Mouse (Mus musculus) urinary bladder, postnatal 14 days (tissue): ENCODE measurements at regions not wholly inside any gene's neighbourhood (a gene's known extent, or its start where the extent isn't known, plus 50 kb on each side); places are given as distances from the start of the nearest gene placed in this dataset.
"Not testable (repeated sequence)": the region's sequence is repeated elsewhere in the genome, so short reads cannot be mapped to it uniquely, and the experiment has no call there.

Experiments
- DNase-seq: peaks from one replicate; pipeline ENCODE4 v3.0.0; 2021; ENCODE audit warnings: low spot score

DNA sequence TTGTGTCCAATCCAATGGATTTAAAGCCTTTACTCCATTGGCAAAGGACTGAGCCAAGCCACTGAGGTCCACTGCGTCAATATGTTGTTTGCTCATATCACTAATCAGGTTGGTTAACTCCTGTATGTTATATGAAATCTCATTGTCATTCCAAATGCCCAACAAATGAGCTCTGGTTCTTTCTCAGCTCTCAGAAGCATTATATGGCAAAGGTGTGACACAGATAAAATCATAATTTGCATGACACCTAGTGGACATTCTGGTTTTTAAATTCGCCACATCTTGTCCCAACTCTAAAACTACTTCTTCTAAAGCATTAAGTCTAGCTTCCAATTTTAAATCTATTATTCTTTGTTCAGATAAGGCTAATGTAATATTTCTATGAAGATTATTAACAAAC, 1035.1 kb upstream of the Sel1l start:
- DNase-seq: not testable (repeated sequence)

DNA sequence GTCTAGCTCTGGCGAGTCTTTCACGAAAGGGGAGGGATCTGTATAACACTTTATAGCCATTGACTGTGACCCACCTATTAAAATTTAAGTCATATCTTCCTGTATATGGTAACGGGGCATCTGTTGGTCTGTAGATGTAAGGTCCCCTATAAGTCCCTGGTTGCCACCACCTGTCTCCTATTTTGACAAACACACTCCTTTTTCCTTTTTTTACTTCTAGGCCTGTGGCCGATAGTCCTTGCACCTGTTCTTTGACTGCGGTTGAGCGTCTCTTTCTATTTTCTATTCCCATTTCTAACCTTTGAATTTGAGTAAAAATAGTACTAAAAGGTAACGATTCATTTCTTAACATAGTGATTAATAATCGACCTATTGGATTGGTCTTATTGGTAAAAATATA, 1034.1 kb upstream of the Sel1l start:
- not testable (repeated sequence) for DNase-seq

DNA sequence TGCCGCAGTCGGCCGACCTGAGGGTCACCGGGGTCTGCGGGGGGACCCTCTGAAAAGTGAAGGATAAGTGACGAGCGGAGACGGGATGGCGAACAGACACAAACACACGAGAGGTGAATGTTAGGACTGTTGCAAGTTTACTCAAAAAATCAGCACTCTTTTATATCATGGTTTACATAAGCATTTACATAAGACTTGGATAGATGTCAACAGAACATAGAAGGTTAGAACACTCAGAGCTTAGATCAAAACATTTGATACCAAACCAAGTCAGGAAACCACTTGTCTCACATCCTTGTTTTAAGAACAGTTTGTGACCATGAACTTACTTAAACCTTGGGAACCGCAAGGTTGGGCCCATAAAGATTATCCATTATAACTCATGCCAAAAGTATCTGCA, 1033.6 kb upstream of the Sel1l start:
- DNase-seq: not testable (repeated sequence)

DNA sequence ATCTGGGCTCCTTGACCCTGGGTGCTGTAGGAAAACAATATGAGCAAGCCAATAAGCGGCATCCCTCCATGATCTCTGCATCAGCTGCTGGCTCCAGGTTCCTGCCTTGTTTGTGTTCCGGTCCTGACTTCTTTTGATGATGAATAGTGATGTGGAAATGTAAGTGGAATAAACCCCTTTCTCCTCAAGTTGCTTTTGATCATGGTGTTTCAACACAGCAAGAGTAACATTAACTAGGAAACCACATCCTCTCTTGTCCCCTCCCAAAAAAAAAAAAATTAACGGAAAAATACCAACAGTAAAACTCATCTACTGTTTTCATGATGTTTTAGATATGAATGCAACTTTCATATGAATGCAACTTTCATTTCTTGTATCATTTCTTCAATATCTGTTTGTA, 1024.6 kb upstream of the Sel1l start:
- no peak for DNase-seq

DNA sequence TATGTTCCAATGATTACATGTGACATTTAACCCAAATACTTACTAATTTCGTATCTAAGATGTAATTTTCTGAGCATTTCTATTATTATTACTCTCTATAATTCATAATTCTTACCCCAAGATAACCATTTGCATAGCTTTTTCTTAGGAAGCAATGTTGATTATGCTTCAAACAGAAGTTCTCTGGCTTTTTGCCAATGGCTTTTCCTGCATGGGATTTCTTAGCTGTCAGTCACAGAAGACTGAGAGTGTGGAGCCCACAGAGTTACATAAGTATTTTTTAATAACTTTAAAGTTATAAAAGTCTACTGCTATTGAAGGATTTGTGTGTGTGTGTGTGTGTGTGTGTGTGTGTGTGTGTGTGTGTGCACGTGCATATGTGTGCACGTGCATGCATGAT, 1020.4 kb upstream of the Sel1l start:
- no peak for DNase-seq

DNA sequence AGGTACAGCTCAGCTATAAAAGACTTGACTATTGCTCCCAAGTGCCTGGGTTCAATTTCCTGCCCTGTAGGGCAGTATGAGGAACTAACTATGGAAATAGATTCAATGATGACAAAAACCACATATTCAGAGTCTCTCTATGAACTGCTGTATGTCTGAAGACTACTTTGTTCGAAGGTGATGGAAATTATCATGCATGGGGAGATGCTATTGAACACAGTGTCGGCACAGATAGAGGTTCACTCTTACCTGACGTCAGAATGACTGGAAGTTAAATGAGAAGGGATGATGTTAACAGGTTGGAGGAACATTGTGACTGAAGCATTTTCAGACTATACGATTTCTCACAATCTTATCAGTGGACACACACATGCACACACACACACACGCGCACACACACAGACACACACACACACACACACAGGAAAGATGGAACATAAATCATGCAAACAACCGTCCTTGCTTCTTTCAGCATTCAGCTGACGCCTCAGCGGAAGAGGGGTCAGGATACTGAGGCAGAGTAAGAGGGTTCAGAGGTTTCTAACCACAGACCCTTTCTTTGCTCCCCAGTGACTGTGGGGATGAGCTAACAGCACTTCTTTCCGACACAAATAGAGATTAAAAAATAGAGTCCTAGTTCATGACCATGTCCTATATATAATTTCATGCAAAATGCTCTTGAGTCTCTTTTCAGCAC, 974.3 kb upstream of the Sel1l start:
- DNase-seq: no peak

DNA sequence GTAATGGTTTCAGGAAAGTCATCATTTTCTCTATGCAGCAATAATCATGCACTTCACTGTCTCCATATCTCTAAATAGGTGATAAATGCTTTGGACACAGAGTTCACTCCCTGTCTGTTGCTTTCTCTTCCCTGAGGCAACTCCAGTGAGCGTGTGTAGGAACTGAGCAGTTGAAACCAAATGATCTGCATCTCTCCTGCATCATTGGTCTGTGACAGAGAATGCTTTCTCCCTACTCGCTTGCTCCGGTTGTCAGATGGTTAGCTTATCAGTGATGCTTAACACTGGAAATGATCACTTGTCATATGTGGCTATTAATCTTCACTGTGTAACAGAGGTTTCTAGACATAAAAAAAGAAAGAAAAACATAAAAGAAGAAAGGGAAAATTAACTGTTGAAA, 969.7 kb upstream of the Sel1l start:
- no peak for DNase-seq

DNA sequence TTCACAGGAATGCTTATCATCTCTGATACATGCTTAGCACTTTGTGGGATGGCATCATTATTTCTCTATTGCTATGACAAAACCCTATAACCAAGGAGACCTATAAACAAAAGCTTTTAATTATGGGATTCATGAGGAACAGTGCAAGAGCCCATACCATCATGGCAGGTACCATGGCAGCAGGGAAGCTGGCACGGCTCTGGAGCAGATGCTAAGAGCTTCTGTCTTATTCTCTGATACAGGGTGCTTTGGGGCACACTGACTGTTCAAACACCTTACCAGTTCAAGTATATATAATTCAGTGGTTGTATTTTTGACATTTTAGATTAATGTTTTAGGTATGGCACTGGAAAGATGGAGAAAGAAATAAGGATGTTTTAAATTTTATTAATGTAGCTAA, 952.2 kb upstream of the Sel1l start:
- no peak for DNase-seq

DNA sequence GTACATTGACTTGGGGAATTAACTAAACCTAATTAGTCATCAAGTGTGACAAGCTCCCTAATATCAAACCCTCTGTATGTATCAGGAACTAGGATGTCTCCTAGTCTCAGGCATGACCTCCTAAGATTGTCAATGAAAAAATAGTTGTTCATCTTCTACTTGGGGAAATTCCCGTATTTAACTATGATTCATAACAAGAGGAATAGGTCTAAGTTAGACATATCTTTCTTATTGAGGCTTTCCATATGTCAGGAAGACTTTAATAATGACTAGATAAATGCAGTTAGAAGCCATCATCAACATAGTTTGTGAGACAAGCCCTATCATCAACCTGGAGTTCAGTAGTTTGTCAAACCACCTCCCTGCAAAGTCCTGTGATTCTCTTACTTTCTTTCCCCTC, 934.4 kb upstream of the Sel1l start:
- DNase-seq: no peak

DNA sequence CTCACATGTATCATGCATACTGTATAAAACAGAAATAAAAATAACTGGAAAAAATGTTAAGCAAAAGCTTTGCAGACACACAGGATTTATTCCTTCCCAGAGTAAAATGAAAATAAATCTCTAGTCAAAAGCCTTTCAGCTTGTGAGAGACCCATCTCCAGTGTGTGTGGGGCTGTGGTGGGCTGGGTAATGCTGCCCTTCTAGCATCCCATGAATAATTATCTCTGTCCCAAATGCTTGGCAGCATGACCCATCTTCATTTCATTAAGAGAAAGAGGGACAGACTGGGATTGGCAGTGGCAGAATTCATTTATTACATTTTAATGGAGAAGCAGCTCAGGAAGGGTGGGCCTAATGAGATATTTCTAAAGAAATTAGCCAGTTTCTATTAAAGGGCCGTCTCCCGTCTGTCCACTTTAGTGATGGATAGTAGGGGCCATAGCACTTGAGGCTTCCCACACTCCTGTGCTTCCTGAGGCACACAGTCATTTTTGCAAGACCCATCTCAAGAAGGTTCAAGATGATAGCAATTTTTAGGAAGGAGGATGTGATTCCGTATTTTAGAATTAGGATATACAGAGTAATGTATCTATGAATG, 930.8 kb upstream of the Sel1l start:
- no peak for DNase-seq

DNA sequence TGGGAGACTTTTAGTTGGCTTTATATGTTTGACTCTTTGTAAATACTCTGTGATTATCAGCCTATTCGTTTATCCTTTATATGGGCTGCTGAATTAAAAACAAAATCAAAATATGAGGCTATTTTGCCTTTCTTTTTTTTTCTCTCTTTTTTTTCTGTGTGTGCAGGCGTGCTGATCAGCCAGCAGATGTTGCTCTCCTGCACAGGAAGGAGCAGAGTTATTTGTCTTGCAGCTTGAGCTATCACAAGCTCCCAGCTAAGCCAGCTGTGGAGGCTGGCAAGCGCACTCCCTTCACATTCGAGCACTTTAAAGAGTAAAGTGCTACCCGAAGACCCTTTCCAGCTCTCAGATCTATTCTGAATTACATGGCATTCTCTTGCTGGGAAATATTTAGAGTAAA, 926.7 kb upstream of the Sel1l start:
- no peak for DNase-seq

DNA sequence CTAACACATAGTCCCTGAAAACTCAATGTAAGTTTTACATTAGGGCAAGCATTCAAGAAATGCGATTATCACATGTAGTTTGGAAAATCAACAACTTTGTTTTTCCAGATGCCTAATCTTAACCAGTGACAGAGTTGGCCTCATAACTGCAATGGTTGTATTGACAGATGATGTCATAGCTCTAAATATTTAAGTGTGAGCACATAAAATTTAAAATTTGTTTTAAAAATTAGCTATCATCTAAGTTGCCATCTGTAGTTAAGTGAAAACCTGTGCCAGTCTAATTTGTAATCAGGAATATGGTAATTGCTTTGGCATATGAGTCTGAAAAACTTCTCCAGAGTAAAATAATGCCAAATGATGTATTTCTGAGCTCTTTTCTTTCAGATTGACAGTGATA, 899.6 kb upstream of the Sel1l start:
- no peak for DNase-seq

DNA sequence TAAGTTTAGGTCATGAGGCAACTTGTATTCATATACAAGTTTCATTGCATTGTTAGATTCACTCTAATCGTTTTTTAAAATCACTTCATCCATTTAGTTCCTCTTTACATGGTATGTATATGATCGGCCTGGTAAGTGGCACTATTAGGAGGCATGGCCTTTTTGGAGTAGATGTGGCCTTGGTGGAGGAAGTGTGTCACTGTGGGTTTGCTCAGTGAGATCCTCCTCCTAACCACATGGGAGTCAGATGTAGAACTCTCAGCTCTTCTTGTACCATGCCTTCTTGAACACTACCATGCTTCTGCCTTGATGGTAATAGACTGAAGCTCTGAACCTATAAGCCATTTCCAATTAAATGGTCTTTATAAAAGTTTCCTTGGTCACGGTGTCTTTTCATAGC, 891.9 kb upstream of the Sel1l start:
- no peak for DNase-seq

DNA sequence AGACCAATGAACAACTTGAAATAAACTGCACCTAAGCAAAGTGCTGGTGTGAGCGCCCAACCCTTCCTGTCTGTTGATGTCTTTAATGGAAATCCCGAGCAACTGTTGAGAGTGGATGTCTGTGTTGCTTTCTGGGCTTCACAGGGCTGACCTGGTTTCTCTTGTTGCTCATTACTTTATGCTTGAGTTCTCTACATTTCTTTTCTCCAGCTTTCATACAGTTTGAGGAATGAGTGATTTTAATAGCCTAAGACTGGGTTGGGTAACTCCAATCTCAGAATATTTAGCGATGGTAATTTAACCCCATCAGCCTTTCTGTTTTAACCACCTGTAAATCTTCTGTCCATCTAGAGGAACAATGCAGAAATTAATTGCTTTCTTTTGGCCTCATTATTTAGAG, 890.2 kb upstream of the Sel1l start:
- DNase-seq: no peak

DNA sequence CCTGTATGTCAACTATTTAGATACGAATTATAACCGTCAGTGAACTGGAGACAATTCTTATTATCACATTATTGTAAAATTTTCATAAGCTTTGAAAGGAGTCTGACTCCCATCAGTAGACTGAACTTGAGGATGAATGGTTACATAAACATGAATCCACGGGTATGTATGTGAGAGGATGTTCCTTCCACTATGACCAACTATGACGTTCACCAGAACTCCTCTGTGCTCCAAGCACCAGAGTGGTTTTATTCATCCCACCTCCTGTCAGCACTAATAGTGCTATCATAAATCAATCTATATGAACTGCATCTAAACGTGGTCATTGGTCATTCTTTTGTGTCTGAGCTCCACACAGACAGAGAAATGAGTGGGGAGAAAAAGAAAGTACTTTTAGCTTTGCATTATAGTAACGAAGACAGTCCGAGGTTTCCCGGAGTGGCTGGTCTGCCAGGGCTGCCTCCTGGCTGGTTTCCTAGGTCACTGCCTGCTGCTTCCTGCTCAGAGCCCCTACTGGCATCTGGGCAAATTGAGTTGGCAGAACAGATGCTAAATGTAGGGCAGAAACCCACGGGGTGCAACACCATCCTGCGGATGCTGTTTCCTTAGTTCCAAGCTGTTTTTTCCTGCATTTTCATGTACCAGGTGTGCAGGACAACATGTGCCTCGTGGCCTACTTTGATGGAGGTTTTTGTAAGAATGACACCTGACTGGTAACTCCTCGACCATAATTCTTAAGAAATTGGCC, 888.8 kb upstream of the Sel1l start:
- DNase-seq: no peak

DNA sequence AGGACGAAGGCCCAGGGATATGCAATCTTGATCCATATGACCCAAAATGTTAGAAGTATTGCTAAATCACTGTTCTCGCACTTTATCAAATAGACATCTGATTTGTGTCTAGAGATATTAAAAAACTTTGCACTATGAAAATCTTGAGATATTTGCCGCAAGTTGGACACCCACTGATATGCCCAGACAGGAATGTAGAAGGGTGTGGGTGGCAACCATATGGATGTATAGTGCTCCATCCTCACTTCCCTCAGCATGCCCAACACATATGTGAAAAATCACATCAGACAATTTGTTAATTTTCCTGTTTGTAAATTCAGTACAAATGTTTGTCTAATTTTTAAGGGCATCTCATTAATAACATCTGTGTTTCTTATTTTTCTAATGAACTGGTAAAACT, 874.1 kb upstream of the Sel1l start:
- DNase-seq: no peak

DNA sequence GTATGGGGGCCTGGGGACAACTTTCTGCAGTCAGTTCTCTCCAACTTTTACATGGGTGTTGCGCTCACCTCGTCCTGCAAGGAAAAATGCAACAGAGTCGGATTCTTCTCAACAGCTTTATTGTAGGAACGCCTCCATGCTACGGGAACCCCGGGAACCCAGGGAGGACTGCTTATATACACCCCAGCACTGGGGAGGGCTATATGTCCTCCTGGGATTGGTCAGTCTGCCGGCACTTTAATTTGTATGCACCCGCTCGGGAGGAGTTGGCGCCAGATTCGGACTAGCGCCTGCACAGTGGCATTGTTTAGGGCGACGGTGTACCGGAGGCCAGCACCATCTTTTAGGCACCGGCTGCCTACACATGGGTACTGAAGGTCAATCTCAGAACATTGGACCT, 864.5 kb upstream of the Sel1l start:
- DNase-seq: no peak

DNA sequence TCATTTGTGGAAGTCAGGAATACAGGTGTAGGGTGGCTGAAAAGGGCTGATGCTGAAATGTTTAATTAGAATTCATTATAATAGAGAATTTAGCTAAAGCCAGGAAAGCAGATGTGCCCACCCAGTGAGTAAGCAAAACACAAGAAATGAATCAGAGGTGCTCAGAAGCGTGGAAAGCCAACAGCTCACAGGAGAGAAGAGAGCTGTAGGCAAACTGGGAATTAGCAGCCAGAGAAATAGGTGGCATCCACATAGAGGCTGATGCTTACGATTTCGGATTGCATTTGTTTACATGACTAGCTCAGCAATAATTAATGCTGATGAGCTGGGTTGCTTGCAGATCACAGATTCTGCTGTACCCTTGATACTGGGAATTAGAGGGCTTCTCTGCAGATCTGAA, 859.5 kb upstream of the Sel1l start:
- no peak for DNase-seq

DNA sequence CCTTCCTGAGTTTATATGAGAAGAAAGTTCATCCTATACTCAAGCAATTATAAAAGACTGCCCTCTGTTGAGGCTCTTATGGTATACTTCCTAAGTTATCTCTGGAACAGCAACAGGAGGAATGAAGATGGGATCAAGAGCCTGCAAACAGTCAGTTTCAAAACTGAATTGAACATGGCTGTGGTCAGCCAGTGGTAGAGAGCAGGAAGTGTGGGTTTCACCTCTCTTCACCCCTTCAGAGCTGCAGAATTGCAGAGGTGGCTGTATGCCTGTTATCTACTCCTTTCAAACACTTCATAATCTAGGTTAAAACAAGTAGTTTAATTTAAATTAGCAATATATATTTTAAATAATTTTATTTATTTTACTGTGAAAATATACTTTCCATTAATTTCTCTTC, 854.8 kb upstream of the Sel1l start:
- DNase-seq: no peak

DNA sequence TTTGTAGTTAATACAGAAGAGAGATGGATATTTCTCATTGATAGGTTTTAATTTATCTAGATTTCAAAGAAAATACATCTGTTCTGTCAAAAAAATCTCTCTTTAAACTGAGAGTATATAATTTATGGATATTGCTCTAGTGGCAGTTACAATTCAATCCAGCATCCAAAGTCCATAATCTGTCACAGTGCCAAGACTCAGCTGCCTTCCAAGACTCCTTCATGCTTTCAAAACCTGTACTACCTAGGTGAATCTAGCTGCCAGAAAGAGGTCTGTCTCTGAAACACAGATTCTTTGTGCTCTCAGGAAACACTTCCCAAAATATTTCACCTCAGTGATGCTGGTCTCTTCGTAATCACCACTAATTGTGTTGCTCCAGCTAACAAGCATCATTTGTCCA, 844.0 kb upstream of the Sel1l start:
- no peak for DNase-seq

DNA sequence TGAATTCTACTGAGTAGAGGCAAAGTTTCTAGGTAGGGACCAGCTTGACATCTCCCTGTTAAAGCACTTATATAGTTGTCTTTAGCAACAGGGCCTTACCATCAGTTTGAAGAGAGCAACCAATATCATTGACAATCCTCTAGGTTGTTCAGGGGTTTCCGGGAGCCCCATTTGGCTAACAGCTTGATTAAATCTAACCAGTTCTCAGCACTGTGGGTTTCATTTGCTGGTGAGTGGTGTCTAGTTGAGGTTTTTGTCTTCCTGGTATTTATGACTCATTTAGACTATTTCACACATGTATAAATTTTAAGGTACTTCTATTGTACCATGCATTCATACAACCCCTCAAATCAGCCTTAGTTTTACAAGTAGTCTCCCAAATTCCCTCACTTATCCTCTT, 823.4 kb upstream of the Sel1l start:
- no peak for DNase-seq

DNA sequence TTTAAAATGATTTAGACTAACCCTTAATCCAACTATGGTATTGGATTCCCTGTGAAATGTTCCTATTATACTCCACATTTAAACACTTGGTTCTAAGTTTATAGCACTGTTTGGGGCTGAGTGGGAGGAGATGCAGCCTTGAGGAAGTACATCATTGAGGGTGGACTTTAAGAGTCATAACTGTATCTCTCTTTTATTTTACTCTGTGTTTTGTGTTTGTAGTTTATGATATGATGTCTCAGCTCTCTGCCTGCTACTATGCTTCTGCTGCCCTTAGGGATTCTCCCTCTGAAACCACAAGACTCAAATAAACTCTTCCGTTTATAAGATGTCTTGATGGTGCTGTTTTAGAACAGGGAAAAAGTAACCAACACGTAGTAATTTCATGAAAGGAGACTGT, 797.7 kb upstream of the Sel1l start:
- DNase-seq: no peak

DNA sequence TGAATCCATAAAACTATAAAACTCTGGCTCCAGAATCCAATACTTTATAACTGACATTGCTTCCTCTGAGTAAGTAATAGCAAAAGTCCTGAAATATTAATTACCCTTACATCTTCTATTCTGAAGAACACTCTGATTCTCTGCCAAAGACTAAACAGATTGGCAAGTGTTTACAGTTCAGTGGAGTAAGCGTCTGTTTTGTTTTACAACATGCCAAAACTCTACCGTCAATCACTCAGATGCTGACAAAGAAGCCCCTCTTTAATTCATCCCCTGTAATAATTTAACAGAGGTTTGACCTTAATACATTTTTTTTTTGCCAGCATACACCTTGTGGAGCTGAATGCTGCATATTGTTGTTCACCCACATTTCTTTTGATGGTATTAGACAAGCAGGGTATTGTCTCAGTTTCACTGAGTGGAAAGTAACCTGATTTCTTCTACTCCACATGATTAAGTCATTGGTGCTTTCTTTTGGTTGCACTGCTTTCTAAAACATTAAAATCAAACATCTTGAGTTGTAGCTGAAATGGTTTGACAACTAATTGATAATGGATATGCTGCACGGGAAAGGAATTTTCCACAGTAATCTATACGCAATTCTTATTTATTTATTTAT, 796.2 kb upstream of the Sel1l start:
- DNase-seq: no peak
